Mouse (Mus musculus): ENCODE measurements around the gene Irf5. TPM values are rescaled to one million over a fixed set of nuclear protein-coding genes. Genes with fewer than 3 reads are reported as not detected.

The Irf5 gene
- total RNA-seq (2021) = 1 to 10 TPM; 1.8 to 2.8 TPM
- long read RNA-seq, experiment 1, transcript Irf5-201 (9 exons, 2,189 nt) = major isoform, 5 of 5 reads
- long read RNA-seq, experiment 1, partial matches to known transcripts = 0 of 5 reads
- long read RNA-seq, experiment 1, other reads (novel, unspliced or antisense) = 0 of 5 reads
- long read RNA-seq, experiment 2, partial matches to known transcripts = 0 of 3 reads
- long read RNA-seq, experiment 2, other reads (novel, unspliced or antisense) = 0 of 3 reads

GRCm38 (mm10) chr6:29526281-29527251 lies at the start of gene Irf5:
Irf5 (plus strand) TSS chr6:29526625.
- DNase-seq = peak; percentile 57

DNA sequence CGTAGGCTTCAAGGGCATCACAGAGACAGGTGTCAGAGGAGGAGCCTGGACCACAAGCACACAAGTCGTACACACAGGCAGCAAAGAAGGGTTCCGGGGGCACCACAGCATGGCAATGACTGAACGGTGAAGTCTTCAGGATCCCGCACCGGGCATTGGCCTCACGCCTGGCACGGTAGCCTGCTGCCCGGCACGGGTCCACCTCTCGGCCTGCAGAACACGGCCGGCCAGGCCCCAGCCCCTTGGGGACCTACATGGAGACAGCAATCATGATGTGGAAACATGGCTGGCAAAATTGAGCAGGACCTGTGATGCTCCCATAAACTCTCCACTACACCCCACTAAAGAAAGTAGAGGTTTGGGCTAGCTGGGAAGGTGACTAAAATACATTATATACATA lies 43.7 kb upstream of the Irf5 start:
- DNase-seq = no peak

DNA sequence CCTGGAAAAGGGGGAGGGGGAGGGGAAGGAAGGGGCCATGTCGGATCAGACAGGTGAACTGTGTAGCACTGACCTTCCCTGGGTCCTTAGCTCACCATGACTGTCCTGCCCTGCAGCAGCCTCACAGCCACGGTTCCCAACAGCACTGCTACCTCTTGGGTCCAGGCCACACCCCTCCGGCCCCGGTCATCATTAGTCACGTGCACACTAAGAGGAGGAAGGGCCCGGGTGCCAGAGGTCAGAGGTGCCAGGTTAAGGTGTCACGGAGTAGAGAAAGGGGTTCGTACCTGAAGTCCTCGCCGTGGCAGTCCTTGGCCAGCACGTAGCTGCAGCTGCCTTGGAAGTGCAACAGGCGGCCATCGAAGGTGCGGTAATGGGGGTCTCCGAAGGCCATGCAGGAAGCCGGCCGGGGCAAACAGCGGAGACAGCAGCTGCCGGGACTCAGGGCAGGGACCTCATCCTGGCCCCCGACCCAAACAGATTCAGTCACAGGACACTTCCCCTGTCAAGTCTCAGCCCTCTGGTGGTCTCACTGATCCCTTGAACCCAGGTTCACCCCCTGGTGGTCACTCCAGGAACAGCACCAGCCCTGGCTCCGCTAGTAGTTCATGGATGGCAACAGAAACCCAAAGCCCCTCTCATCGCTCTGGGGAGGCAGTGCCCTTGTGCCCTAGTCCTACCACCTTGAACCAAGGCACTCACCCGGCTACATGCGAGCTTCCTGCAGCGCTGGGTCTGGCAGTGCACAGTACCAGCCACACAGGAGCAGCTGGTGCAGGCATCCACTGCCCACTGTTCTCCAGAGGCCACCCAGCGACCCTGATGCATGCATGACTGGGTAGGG lies 41.5 kb upstream of the Irf5 start:
- DNase-seq = peak; percentile 84

DNA sequence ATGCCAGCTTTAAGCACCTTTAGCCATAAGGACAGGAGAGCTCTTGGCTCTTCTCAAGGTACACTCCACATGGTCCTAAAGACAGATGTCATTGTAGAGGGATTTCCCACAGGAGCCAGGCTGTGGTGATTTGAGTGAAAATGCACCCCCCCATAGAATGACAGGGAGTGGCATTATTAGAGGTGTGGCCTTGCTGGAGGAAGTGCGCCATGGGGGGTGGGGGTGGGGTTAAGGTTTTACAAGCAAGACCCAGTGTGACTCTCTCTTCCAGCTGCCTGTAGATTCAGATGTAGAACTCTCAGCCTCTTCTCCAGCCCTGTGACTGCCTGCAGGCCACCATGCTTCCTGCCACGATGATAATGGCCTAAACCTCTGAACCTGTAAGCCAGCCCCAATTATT lies 40.5 kb upstream of the Irf5 start:
- no peak for DNase-seq

DNA sequence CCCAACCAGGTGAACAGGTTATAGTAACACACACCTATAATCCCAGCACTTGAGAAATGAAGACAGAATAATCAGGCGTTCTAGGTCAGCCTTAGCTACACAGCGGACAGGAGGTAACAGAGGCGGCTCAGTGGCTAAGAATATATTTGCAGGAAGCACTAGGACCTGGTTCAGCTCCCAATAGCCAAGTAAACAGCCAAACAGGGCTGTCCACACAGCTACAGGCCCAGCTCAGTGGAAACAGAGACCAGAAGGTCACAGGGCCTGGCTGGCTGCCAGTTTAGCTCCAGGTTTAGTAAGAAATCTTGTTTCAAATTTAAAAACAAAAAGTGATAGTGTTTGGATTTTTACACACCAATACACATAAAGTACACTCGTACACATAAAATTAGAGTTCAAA lies 32.3 kb upstream of the Irf5 start:
- DNase-seq = peak; percentile 48

DNA sequence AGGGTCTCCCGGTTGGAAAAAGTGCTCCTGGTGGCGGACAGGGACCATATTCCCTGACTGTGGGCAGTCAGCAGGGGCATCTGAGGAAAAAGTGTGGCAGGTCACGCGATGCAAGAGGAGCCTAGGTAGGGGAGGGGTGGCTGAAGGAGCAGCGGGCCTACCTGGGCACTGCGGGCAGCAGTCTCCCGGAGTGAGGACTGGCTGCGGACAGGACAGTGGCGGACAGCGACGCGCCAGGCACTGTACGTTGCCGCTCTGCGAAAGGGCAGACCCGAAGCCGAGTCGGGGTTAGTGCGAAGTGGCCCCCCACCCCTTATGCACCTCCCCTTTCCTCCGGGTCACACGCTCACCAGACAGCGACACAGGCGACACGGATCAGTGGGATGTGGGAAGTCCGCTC lies 30.2 kb upstream of the Irf5 start:
- no peak for DNase-seq

GRCm38 (mm10) chr6:29497791-29498190 lies 28.6 kb upstream of the Irf5 start:
- no peak for DNase-seq

GRCm38 (mm10) chr6:29500177-29500576 lies 26.2 kb upstream of the Irf5 start:
- DNase-seq = no peak

GRCm38 (mm10) chr6:29500810-29501209 lies 25.6 kb upstream of the Irf5 start:
- DNase-seq = no peak

DNA sequence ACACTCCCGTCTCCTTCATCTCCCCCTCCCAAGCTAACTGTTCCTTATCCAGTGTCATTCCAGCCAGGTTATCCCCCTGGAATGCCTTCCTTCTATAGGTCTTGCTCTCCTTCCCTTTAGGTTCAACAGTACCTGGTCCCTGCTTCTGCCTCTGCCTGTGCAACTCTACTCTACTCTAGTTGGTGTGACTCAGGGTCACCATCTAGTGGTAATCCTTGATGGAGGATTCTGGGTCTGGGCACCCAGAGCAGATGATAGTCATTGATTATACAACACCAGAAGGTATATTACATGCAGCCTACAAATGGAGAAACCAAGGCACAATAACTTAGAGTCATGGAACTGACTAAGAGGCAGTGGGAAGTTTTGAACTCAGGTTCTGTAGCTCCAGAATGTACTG lies 24.8 kb upstream of the Irf5 start:
- no peak for DNase-seq

DNA sequence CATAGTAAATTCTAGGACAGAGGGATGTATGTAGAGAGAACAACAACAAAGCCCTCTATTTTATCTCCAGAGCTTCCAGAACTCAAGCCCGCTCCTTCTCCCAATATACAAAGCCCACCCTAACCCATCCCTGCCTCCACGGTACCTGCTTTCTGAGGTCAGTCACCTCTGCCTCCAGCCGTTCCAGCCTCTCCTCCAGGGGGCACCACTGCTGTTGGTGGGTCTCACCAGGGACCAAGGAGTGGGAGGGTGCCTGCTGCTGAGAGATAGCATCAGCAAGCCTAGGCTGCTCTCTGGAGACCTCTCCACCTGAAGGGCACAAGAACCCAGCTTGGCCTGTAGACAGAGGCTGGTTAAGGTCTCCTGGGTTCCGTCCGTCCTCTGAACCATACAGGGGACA lies 20.9 kb upstream of the Irf5 start:
- no peak for DNase-seq

- DNase-seq = no peak
Measured at GRCm38 (mm10) chr6:29506834-29507233, 19.6 kb upstream of the Irf5 start.

DNA sequence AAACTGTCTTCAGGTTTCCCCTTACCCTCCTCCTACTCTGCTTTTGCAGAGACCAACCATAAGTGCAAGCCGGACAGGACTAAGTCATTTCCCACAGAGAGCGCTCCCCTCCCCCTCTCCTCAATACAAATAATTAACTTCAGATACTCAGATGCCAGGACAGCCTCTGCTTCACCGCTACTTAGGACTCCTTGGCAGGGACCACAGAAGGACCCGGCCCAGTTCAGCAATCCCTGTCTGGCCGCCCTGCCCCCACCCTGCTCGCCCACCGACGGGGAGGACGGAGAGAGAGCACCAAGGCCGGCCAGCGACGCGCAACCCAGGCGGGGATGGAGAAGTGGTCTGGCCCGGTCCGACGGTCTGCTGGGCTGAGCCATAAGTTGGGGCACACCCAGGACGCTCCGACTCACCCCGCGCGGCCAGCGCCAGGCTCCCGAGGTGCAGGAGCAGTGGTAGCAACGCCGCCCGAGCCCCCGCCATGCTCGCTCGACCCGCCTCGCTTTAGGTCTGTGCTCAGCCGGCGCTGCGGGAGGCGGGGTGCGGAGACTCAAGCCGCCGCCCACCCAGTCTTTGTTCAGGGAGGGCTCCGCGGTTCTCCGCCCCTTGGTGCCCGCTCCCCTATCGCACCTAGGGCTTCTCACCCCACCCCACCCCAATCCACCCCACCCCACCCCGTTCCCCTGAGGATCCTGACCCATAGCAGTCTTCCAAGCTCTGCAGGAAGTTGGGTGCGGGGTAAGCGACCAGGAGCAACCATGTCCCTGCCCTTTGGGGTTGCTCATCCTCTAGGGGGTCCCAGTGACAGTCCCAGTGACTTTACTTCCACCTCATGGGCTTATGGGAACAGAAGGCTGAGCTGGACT lies 18.7 kb upstream of the Irf5 start, which contains the start of gene Kcp:
Gene Kcp, minus strand, starts transcription at position 506 of the 863 bp plus-strand sequence.
- DNase-seq = peak; percentile 53

- no peak for DNase-seq
Measured at GRCm38 (mm10) chr6:29509086-29509485, 17.3 kb upstream of the Irf5 start.

GRCm38 (mm10) chr6:29513284-29513683 lies 13.1 kb upstream of the Irf5 start:
- peak; percentile 46 for DNase-seq

DNA sequence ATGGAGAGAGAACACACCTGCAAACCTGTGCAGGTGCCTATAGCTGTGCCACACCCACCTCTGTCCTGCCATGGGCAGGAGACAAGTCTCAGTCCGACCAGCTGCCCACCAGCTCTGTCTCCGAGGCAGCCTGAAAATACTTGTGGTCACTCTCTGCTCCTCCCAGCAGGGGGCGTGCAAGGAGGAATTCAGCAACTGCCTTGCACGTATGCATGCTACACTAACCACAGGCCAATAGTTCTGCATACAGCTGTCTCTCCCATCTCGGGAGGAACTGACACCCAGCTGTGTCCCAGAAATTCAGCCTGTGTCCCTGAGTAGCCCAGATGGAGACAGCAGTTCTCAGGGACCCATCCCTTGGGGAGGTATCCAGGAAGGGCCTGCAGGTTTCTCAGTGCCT lies 9.3 kb upstream of the Irf5 start:
- peak; percentile 79 for DNase-seq

DNA sequence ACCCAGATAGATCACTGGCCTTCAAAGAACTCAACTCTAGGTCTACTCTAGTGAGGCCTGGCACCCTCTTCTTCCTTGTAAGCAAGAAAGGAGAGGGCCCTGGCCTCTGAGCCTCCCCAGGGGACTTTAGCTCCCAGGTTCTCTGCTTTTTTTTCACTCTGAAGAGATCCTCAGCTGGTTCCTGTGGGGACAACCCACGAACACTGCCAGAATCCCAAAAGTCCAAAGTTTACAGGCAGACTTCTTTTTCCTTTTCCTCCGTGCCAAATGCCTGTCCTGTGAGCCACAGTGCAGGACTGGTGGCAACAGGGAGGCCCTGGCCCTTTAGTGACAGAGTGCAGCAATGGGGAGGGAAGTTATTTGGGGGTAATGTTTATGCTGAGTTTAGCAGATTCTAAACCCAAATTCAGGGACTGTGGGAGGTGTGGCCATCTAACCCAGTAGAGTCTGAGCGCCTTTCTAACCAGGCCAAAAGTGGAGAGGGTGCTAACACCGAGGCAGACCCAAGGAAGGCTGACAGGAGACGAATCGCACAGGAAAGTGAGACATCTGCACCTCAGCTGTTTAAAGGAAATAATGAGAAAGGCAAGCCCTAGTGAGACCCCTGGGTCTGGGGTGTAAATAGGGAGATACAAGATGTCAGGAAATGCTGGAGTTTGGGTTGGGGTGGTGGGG lies 3.7 kb upstream of the Irf5 start:
- DNase-seq = no peak

GRCm38 (mm10) chr6:29523301-29524033 lies 3.0 kb upstream of the Irf5 start:
- DNase-seq = no peak

GRCm38 (mm10) chr6:29524034-29524489 lies 2.4 kb upstream of the Irf5 start:
- no peak for DNase-seq

DNA sequence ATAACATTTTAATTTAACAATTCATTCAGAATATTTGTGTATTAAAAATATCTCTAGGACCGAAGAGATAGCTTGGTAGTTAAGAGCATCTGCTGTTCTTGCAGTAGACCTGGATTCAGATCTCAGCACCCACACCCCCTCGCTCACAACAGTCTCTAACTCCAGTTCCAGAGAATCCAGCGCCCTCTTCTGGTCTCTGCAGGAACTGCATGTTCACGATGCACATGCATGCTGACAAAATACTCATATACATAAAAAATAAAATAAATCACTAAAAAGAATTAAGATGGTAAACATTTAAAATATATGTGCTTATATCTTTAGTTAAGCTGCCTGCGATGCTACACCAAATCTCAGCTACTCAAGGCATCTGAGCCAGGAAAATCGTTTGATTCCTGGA lies 1.2 kb upstream of the Irf5 start:
- DNase-seq = no peak

Data from gastrocnemius, postnatal 10 days (tissue).